Mouse (Mus musculus) hindbrain, embryonic 13.5 days (tissue): ENCODE data around the gene Pkdrej. TPM values are rescaled to one million over a fixed set of nuclear protein-coding genes. Genes with fewer than 3 reads are reported as not detected.

Experiments used
- ATAC-seq: fragments of 200-750 bp; cut with Nextera tagmentation; 2 replicates; pipeline ENCODE4 v1.8.0; 2017; ENCODE audit warnings: moderate TSS enrichment; ENCODE audit not compliant: low FRiP score
- H3K27ac ChIP-seq: fragments of 300-500 bp; sonication (generic); 2 replicates; pipeline ENCODE4 v1.5.1; 2015; ENCODE audit warnings: inconsistent platforms, mild to moderate bottlenecking, moderate library complexity
- H3K27me3 ChIP-seq: fragments of 300-500 bp; sonication (generic); 2 replicates; pipeline ENCODE4 v1.6.1; 2015; ENCODE audit warnings: mild to moderate bottlenecking, inconsistent platforms
- H3K36me3 ChIP-seq: fragments of 300-500 bp; sonication (generic); 2 replicates; pipeline ENCODE4 v1.6.1; 2015; ENCODE audit warnings: mild to moderate bottlenecking, inconsistent platforms
- H3K4me1 ChIP-seq: fragments of 300-500 bp; sonication (generic); replicated peaks from 2 replicates; pipeline ENCODE4 v1.6.1; 2015; ENCODE audit warnings: inconsistent platforms
- H3K4me2 ChIP-seq: fragments of 300-500 bp; sonication (generic); 2 replicates; pipeline ENCODE4 v1.6.1; 2015; ENCODE audit warnings: inconsistent platforms, mild to moderate bottlenecking, moderate library complexity
- H3K4me3 ChIP-seq: fragments of 300-500 bp; sonication (generic); 2 replicates; pipeline ENCODE4 v1.5.1; 2015; ENCODE audit warnings: mild to moderate bottlenecking, inconsistent platforms
- H3K9ac ChIP-seq: fragments of 300-500 bp; sonication (generic); 2 replicates; pipeline ENCODE4 v1.6.1; 2015; ENCODE audit warnings: mild to moderate bottlenecking, inconsistent platforms
- H3K9me3 ChIP-seq: fragments of 300-500 bp; sonication (generic); 2 replicates; pipeline ENCODE4 v1.6.1; 2016; ENCODE audit warnings: inconsistent platforms
- WGBS: fragments of 180-500 bp; shearing (Covaris S2); methylation state at CpG from one replicate; pipeline ENCODE4 v1.1.7; 2015; 5-methylcytosine and 5-hydroxymethylcytosine counted together
- polyA plus RNA-seq: library from polyadenylated mRNA; unstranded; fragments of >200 nt; fragmentation: Nextera tagmentation; extraction: Ambion mirVana; gene quantifications from 2 replicates; pipeline ENCODE4 v1.2.1, GENCODE M21; 2015

Pkdrej gene
- polyA plus RNA-seq, 1 experiment from 2014 or later = 0.04 TPM

GRCm38 (mm10) chr15:85807404-85807803 is 14.1 kb downstream of the Pkdrej start:
- WGBS = 87% methylated on average over 4 of the region's 4 CpGs
- H3K9ac ChIP-seq = 0 out of 2 replicates have a peak overlapping the region, but pooled peaks have one; percentile 5
- no peak overlapping the region for H3K4me2 ChIP-seq
- no peaks in the 10 kb centered on the region for H3K27me3 ChIP-seq
- no peak overlapping the region for H3K4me3 ChIP-seq
- no peak for ATAC-seq
- H3K36me3 ChIP-seq = no peaks in the 10 kb centered on the region
- peaks cover 17% of the 10 kb centered on the region for H3K4me1 ChIP-seq
- no peak overlapping the region for H3K27ac ChIP-seq
- no peaks in the 10 kb centered on the region for H3K9me3 ChIP-seq

DNA sequence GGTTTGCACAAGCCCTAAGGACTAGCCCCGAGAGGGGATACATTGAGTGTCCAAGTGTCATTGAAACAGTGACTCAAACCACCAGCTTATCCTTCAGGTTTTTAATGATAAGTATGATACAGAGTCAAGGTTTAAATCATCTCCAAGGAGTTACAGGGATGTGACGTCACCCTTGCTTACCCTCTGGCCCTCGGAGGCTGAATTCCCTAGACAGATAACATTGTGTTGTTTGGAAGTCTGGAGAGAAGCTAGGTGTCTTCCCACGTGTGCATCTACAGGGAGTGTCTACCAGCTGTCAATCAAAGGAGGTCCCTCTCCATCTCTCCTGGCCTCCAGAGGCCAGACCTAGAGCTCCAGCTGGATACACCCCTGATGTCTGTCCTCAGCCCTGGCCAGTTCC is 14.6 kb downstream of the Pkdrej start:
- Histone ChIP-seq H3K4me3 (no peak overlapping the region), H3K9me3 (no peaks in the 10 kb centered on the region), H3K36me3 (no peaks in the 10 kb centered on the region), H3K9ac (no peak overlapping the region), H3K27ac (no peak overlapping the region), H3K4me1 (peaks cover 12% of the 10 kb centered on the region), H3K4me2 (no peak overlapping the region), H3K27me3 (no peaks in the 10 kb centered on the region)
- ATAC-seq = no peak
- 84% methylated on average over 4 of the region's 4 CpGs for WGBS

DNA sequence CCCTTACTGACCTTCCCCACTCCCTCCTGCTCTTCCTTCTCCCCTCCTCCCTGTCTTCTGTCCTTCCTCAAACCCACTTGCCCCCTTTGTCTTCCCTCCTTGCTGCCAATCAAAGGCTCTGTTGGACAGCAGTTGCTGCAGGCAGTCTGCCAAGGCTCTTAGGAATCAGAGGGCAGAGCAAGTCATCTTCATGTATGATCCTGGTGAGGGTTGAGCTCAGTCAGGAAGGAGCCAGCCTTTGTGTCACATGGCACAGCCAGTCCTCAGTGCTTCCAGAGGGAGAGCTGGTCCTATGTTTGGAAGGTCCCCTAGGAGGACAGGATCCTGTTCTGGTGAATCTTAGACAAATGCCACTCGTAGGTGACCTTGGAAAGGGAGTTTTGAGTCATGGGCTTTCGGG is 18.6 kb downstream of the Pkdrej start:
- no peaks in the 10 kb centered on the region for H3K27me3 ChIP-seq
- no peak for ATAC-seq
- H3K4me2 ChIP-seq = no peak overlapping the region
- no peak overlapping the region for H3K27ac ChIP-seq
- H3K4me1 ChIP-seq = 0 out of 2 replicates have a peak, but pooled peaks cover 2% of the 10 kb centered on the region
- no peak overlapping the region for H3K4me3 ChIP-seq
- 85% methylated on average over 2 of the region's 2 CpGs for WGBS
- H3K9me3 ChIP-seq = no peaks in the 10 kb centered on the region
- no peak overlapping the region for H3K9ac ChIP-seq
- no peaks in the 10 kb centered on the region for H3K36me3 ChIP-seq

DNA sequence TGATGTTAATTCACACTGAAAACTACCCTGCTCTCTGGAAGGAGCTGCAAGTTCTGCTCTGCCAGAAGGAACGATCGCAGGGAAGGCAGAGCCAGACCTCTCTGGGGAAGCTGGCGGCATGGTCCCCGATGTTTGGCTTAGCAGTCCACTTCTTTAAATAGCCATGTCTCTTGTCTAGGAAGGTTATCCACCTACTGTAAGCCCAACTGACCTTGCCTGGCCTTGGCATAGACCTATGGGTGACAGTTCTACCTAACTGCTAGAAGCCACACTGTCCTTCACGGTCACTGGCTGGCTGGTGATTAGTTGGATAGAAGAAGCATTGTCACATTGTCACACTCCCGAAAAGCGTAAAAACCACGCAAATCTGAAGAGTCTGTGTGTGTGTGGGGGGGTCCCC is 22.9 kb downstream of the Pkdrej start:
- H3K4me3 ChIP-seq = no peak overlapping the region
- H3K27ac ChIP-seq = no peak overlapping the region
- WGBS = 95% methylated on average over 8 of the region's 8 CpGs
- no peak overlapping the region for H3K4me2 ChIP-seq
- no peaks in the 10 kb centered on the region for H3K27me3 ChIP-seq
- no peak overlapping the region for H3K9ac ChIP-seq
- no peaks in the 10 kb centered on the region for H3K36me3 ChIP-seq
- H3K4me1 ChIP-seq = 0 out of 2 replicates have a peak, but pooled peaks cover 2% of the 10 kb centered on the region
- no peaks in the 10 kb centered on the region for H3K9me3 ChIP-seq
- ATAC-seq = no peak

- Histone ChIP-seq H3K27ac (no peak overlapping the region), H3K27me3 (no peaks in the 10 kb centered on the region), H3K4me3 (no peak overlapping the region), H3K36me3 (no peaks in the 10 kb centered on the region), H3K9ac (no peak overlapping the region), H3K4me1 (no peaks in the 10 kb centered on the region), H3K4me2 (no peak overlapping the region), H3K9me3 (no peaks in the 10 kb centered on the region)
- WGBS = 87% methylated on average over 6 of the region's 6 CpGs
- ATAC-seq = no peak
Measured at GRCm38 (mm10) chr15:85795516-85795915, 26.0 kb downstream of the Pkdrej start.

- 88% methylated on average over 1 of the region's 1 CpGs for WGBS
Measured at GRCm38 (mm10) chr15:85792819-85793218, 28.7 kb downstream of the Pkdrej start.

DNA sequence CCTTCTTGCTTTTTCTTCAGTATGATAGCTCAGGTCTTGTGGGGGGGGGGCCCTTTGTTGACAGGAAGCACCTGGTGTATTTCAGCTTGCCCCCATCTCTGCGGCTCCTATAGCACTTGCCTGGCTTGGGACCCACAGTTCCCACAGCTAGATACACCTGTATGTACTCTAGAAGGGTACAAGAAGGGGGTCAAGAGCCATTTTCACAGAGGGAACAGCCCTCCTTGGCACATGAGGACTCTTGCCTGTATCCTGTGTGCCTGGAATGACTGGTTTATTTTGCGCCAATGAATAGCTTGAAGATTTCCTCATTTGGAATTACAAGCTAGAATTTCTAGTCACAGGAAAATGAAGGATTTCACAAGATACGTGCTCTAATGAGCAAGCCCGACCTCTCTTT is 30.1 kb downstream of the Pkdrej start:
- Histone ChIP-seq H3K4me1 (no peaks in the 10 kb centered on the region), H3K9ac (no peak overlapping the region), H3K9me3 (no peaks in the 10 kb centered on the region), H3K4me3 (no peak overlapping the region), H3K27me3 (no peaks in the 10 kb centered on the region), H3K36me3 (no peaks in the 10 kb centered on the region), H3K4me2 (no peak overlapping the region), H3K27ac (no peak overlapping the region)
- WGBS = 93% methylated on average over 4 of the region's 4 CpGs
- ATAC-seq = no peak

More at GRCm38 (mm10) chr15:85792819-85793218, 28.7 kb downstream of the Pkdrej start:
- H3K36me3 ChIP-seq = no peaks in the 10 kb centered on the region
- no peak for ATAC-seq
- H3K4me3 ChIP-seq = no peak overlapping the region
- H3K9me3 ChIP-seq = no peaks in the 10 kb centered on the region
- no peak overlapping the region for H3K9ac ChIP-seq
- no peak overlapping the region for H3K27ac ChIP-seq
- H3K27me3 ChIP-seq = no peaks in the 10 kb centered on the region
- H3K4me2 ChIP-seq = no peak overlapping the region
- H3K4me1 ChIP-seq = no peaks in the 10 kb centered on the region

GRCm38 (mm10) chr15:85788633-85789032 is 32.9 kb downstream of the Pkdrej start:
- 81% methylated on average over 16 of the region's 16 CpGs for WGBS
- Histone ChIP-seq H3K27me3 (no peaks in the 10 kb centered on the region), H3K4me1 (no peaks in the 10 kb centered on the region), H3K36me3 (no peaks in the 10 kb centered on the region), H3K4me2 (no peak overlapping the region), H3K4me3 (no peak overlapping the region), H3K9me3 (no peaks in the 10 kb centered on the region), H3K9ac (no peak overlapping the region), H3K27ac (no peak overlapping the region)
- no peak for ATAC-seq

GRCm38 (mm10) chr15:85788051-85788450 is 33.5 kb downstream of the Pkdrej start:
- H3K4me2 ChIP-seq = no peak overlapping the region
- H3K36me3 ChIP-seq = no peaks in the 10 kb centered on the region
- no peaks in the 10 kb centered on the region for H3K27me3 ChIP-seq
- H3K4me1 ChIP-seq = no peaks in the 10 kb centered on the region
- ATAC-seq = no peak
- H3K4me3 ChIP-seq = no peak overlapping the region
- 95% methylated on average over 4 of the region's 4 CpGs for WGBS
- no peak overlapping the region for H3K9ac ChIP-seq
- no peak overlapping the region for H3K27ac ChIP-seq
- no peaks in the 10 kb centered on the region; the same call in 1 of the 2 replicates for H3K9me3 ChIP-seq

- Histone ChIP-seq H3K9ac (no peak overlapping the region), H3K4me1 (no peaks in the 10 kb centered on the region), H3K4me3 (no peak overlapping the region), H3K9me3 (no peaks in the 10 kb centered on the region; the same call in 1 of the 2 replicates), H3K4me2 (no peak overlapping the region), H3K27ac (no peak overlapping the region), H3K36me3 (no peaks in the 10 kb centered on the region), H3K27me3 (0 out of 2 replicates have a peak, but pooled peaks cover 2% of the 10 kb centered on the region)
- ATAC-seq = no peak
- 92% methylated on average over 6 of the region's 6 CpGs for WGBS
Measured at GRCm38 (mm10) chr15:85787482-85787881, 34.1 kb downstream of the Pkdrej start.

- Histone ChIP-seq H3K4me2 (no peak overlapping the region), H3K4me1 (no peaks in the 10 kb centered on the region), H3K27ac (no peak overlapping the region), H3K9ac (no peak overlapping the region), H3K9me3 (no peaks in the 10 kb centered on the region; the same call in 1 of the 2 replicates), H3K4me3 (no peak overlapping the region), H3K36me3 (no peaks in the 10 kb centered on the region), H3K27me3 (0 out of 2 replicates have a peak, but pooled peaks cover 3% of the 10 kb centered on the region)
- no peak for ATAC-seq
- 82% methylated on average over 5 of the region's 5 CpGs for WGBS
Measured at GRCm38 (mm10) chr15:85786711-85787110, 34.8 kb downstream of the Pkdrej start.

GRCm38 (mm10) chr15:85784341-85784740 is 37.2 kb downstream of the Pkdrej start:
- no peak for ATAC-seq
- no peak overlapping the region for H3K9ac ChIP-seq
- 96% methylated on average over 3 of the region's 3 CpGs for WGBS
- H3K4me2 ChIP-seq = no peak overlapping the region
- H3K27ac ChIP-seq = no peak overlapping the region
- H3K9me3 ChIP-seq = no peaks in the 10 kb centered on the region; the same call in 1 of the 2 replicates
- no peak overlapping the region for H3K4me3 ChIP-seq
- no peaks in the 10 kb centered on the region for H3K36me3 ChIP-seq
- no peaks in the 10 kb centered on the region for H3K4me1 ChIP-seq
- 0 out of 2 replicates have a peak, but pooled peaks cover 3% of the 10 kb centered on the region for H3K27me3 ChIP-seq

DNA sequence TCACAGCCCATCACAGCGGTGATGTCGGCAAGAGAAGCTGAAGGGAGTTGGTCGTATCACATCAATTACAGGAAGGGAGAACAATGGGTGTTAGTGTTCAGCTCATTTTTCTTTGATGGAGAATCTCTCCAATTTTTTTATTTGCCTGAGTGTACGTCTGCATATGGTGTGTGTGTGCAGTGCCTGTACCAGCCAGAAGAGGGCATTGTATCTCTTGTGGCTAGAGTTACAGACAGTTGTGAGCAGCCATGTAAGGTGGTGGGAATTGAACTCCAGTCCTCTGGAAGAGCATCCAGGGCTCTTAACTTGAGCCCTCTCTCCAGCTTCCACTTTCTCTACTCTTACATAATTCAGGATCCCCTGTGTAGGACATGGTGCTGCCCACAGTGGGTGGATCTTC is 38.4 kb downstream of the Pkdrej start:
- no peaks in the 10 kb centered on the region for H3K4me1 ChIP-seq
- H3K4me3 ChIP-seq = no peak overlapping the region
- no peak overlapping the region for H3K27ac ChIP-seq
- 0 out of 2 replicates have a peak, but pooled peaks cover 3% of the 10 kb centered on the region for H3K27me3 ChIP-seq
- H3K9me3 ChIP-seq = no peaks in the 10 kb centered on the region; the same call in 1 of the 2 replicates
- no peaks in the 10 kb centered on the region for H3K36me3 ChIP-seq
- ATAC-seq = no peak
- H3K9ac ChIP-seq = no peak overlapping the region
- WGBS = 91% methylated on average over 4 of the region's 4 CpGs
- no peak overlapping the region for H3K4me2 ChIP-seq
